Mouse (Mus musculus) embryonic fibroblast, embryonic 13.5 days (primary cell): Measurements from ENCODE around the gene Fem1a. TPM values are rescaled to one million over a fixed set of nuclear protein-coding genes. Genes with fewer than 3 reads are reported as not detected.

ENCODE experiments used
- H3K27ac ChIP-seq: 2 replicates; pipeline ENCODE4 v1.5.1; 2012; ENCODE audit warnings: low read length, control low read depth, inconsistent platforms; ENCODE audit not compliant: insufficient read depth
- H3K4me1 ChIP-seq: 2 replicates; pipeline ENCODE4 v1.6.1; 2011; ENCODE audit warnings: low read length; ENCODE audit not compliant: control insufficient read depth, insufficient read depth
- H3K4me3 ChIP-seq: 2 replicates; pipeline ENCODE4 v1.5.1; 2011; ENCODE audit warnings: mild to moderate bottlenecking, control low read depth, low read length; ENCODE audit not compliant: insufficient read depth
- CTCF ChIP-seq: IDR thresholded peaks from 2 replicates; pipeline ENCODE4 v1.5.1; 2011; ENCODE audit warnings: mild to moderate bottlenecking, control low read depth, low read length, moderate library complexity, borderline replicate concordance; ENCODE audit not compliant: insufficient read depth
- POLR2A ChIP-seq: IDR thresholded peaks from 2 replicates; pipeline ENCODE4 v1.6.1; 2011; ENCODE audit warnings: low read depth, mild to moderate bottlenecking, control low read depth, low read length, moderate library complexity
- polyA plus RNA-seq: library from polyadenylated mRNA; stranded (reverse); fragments of >200 nt; gene quantifications from 2 replicates; pipeline ENCODE4 v1.2.4, GENCODE M21; 2011; ENCODE audit warnings: low read depth; ENCODE audit not compliant: missing spikeins, insufficient read length

Gene Fem1a
- polyA plus RNA-seq, 1 experiment = 9.7 TPM

DNA sequence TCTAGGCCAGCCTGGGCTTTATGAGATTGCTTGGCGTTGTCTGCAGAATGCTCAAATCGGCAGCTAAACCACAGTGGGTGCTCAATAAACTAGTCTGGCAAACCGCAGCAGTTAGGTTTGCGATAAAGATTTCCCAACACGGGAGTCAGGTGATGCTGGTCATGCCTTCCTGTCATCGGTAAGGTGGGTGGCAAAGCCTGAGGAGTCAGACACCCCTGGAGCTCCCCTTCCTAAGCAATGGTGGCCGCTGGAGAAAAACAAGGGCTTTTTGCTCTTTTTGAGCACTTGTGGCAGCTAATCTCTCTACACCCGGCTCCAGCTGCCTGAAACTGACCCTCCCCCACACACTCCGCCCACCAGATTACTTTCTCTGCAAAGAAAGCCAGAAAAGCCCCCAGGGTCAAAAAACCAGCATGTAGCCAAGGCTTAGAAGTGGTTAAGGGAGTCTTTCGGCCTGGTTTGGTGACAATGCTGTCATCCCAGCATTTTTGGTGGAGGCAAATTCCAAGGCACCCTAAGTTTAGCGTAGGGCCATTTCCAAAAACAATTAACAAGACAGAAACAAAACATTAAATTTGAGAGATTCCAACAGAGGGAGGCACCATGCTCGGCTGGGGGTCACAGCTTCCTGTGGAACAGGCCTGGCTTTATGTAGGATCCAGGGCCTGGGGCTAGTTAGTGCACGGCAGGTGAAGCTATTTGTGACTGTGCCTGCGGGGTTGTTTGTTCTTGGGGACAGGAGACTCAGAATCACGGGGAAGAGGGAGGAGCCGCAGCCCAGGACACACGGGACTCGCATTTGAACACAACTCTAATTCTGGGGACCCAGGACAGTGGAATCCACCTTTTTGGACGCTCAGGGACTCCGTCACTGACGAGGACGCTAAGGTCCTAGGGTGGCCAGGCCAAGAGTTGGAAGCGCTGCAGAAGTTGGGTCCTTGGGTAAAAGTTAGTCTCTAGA lies 33.0 kb downstream of the Fem1a start:
- no peak for TF ChIP-seq CTCF
- TF ChIP-seq POLR2A = no peak; the same call in 1 of the 2 replicates
- 0 out of 2 replicates have a peak, but pooled peaks cover 3% of the 10 kb centered on the region for H3K4me1 ChIP-seq
- H3K4me3 ChIP-seq = peak overlapping the region; percentile 70
- peak overlapping the region; percentile 43 for H3K27ac ChIP-seq

DNA sequence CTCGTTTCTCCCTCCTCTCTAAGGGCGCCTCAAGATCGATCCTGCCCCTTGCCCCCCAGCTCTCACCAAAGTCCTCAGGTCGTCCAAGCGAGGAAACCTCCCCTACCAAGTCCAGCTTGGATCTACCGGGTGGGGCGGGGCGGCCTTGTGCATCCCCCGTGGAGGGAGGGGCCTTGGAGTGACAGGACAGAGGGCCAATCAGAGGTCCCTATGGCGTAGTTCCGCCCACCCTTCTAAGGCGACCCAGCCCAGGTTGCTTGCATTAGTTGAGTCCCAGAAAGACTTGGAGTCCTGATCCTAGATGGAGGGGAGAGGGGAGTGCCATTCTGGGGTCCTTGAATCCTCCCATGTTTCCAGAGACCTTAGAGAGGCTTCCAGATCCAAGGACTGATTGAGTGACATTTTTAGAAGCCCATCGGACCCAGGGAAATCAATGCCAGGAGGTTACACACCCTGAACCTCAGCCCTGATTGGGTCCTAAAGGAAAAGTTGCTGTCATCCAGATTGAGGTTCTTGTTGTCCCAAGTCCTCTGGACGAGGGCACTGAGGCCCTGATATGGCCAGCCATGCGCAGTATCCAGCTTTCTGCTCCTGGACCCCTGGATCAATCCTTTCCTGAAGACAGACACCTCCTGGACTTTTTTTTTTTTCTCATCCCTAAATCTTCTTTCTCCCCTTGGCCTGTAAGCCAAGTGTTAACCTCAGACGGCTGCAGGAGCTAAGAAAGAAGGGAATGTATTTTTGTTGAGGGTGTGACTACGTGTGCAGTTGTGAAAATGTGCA lies 34.0 kb downstream of the Fem1a start:
- Histone ChIP-seq H3K4me1 (0 out of 2 replicates have a peak, but pooled peaks cover 3% of the 10 kb centered on the region), H3K4me3 (peak overlapping the region; percentile 70), H3K27ac (peak overlapping the region; percentile 88)
- TF ChIP-seq POLR2A = peak; percentile 84
- no peak for TF ChIP-seq CTCF

- peak overlapping the region; percentile 88 for H3K27ac ChIP-seq
- TF ChIP-seq CTCF = peak; percentile 94
- TF ChIP-seq POLR2A = peak; percentile 55; the same call in 1 of the 2 replicates
- no peak overlapping the region for H3K4me3 ChIP-seq
- 0 out of 2 replicates have a peak, but pooled peaks cover 3% of the 10 kb centered on the region for H3K4me1 ChIP-seq
Measured at GRCm38 (mm10) chr17:56291171-56291511, 34.5 kb downstream of the Fem1a start.

DNA sequence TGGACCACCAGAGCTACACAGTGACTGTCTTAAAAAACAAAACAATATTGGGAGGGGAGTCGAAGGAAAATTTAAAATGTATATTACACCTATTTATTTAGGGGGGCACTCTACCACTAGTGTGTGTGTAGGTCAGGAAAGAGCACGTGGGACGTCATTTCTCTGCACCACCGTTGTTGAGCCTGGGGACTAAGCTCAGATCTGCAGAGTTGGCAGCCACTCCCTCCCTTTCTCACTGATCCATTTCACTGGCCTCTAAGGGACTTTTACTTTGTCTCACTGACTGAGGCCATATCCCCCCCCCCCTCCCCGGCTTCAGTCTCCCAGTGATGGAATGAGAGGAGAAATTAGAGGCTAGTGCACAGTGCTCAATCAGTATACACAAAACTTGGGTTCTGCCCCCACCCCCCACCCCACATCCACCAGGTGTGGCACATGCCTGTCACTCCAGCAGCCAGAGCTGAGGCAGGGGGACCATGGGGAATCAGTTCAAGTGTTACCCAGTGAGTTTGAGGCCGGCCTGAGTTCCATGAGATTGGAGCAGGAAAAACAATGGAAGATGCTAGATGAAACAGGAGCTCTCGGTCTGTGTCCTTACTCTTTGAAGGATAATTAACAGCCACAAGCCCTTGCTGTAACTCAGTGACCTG lies 35.3 kb downstream of the Fem1a start:
- Histone ChIP-seq H3K4me1 (0 out of 2 replicates have a peak, but pooled peaks cover 3% of the 10 kb centered on the region), H3K27ac (0 out of 2 replicates have a peak overlapping the region, but pooled peaks have one; percentile 79), H3K4me3 (no peak overlapping the region)
- no peak for TF ChIP-seq CTCF
- TF ChIP-seq POLR2A = no peak

DNA sequence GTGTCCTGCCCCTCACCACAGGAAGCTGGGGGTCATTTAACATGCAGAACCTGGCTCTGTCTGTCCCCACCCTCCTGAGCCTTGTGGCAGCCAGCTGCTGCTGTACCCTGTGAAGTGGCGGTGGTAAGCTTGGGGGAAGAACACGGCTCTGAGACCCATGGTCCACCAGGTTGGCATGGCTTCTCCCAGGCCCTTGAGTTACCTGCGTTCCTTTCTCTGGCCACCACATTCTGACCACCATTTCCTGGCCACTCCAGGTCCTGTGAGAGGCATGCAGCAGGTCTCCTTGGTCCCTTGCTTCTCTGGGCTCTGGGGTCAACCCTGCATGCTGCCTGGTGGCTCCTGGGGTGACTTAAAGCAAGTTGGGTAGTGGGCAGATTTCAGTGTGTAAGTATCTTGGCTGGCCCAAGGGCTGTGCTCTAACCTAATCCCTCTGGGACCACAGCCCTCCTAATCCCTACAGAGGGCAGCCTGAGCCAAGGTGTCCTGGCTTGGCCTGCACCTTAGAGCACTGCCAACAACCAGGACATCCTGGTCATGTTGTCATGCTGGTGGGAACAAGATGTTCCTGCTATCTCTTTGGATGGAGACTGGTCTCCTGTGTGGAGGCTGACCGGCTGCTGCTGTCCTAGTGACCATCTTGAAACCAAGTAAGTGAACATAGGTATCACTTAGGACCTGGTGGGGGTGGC lies 36.1 kb downstream of the Fem1a start, which contains the start of gene Plin3:
Gene Plin3, minus strand, starts transcription at position 343 of the 692 bp plus-strand sequence.
- TF ChIP-seq CTCF (no peak), POLR2A (no peak)
- Histone ChIP-seq H3K27ac (no peak within 1 kb of the TSS), H3K4me1 (0 out of 2 replicates have a peak, but pooled peaks cover 1% of the 10 kb centered on the region), H3K4me3 (no peak within 1 kb of the TSS)

DNA sequence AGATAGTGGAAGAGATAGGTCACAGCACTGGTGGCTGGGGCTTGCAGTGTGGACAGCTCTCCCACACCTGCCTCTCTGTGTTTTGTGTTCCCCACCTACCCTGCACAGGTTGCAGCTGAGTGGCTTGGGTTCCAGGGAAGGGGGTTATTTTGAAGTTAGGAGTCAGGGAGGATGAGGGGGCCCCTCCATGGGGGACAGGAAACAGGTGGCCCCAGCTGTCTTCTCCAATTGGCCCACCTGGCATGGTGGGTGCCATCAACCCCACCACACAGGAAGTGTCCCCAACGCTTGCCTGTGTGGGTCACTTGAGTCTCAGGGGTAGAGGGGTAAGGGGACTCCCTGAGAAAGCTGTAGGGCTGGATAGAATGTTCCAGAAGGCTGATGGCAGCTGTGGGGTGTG lies 36.7 kb downstream of the Fem1a start:
- TF ChIP-seq CTCF = no peak
- no peak for TF ChIP-seq POLR2A
- Histone ChIP-seq H3K4me3 (no peak overlapping the region), H3K27ac (no peak overlapping the region), H3K4me1 (no peaks in the 10 kb centered on the region)

GRCm38 (mm10) chr17:56294241-56294640 lies 37.6 kb downstream of the Fem1a start:
- TF ChIP-seq CTCF (no peak), POLR2A (no peak)
- no peak overlapping the region for H3K27ac ChIP-seq
- H3K4me1 ChIP-seq = no peaks in the 10 kb centered on the region
- no peak overlapping the region for H3K4me3 ChIP-seq

GRCm38 (mm10) chr17:56296201-56296600 lies 39.6 kb downstream of the Fem1a start:
- no peak overlapping the region for H3K27ac ChIP-seq
- H3K4me1 ChIP-seq = no peaks in the 10 kb centered on the region
- no peak overlapping the region for H3K4me3 ChIP-seq
- TF ChIP-seq POLR2A (no peak), CTCF (no peak)

DNA sequence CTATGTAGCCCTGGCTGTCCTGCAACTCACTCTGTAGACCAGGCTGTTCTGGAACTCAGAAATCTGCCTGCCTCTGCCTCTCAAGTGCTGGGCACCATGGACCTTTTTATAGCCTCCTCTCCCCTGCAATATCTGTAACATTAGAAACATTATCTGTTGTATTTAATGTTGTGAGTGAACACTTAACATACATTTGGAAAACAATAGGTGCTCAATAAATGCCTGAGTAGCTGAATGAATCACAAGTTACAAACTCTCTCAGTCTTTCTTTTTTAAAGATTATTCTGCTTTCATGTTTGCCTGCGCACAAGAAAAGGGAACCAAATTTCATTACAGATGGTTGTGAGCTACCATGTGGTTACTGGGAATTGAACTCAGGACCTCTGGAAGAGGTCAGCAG lies 41.6 kb downstream of the Fem1a start:
- Histone ChIP-seq H3K4me3 (no peak overlapping the region), H3K27ac (no peak overlapping the region), H3K4me1 (no peaks in the 10 kb centered on the region)
- TF ChIP-seq CTCF = no peak
- no peak for TF ChIP-seq POLR2A
